ENCODE assay signal across 8 mouse cellular contexts in the genomic region with DNA sequence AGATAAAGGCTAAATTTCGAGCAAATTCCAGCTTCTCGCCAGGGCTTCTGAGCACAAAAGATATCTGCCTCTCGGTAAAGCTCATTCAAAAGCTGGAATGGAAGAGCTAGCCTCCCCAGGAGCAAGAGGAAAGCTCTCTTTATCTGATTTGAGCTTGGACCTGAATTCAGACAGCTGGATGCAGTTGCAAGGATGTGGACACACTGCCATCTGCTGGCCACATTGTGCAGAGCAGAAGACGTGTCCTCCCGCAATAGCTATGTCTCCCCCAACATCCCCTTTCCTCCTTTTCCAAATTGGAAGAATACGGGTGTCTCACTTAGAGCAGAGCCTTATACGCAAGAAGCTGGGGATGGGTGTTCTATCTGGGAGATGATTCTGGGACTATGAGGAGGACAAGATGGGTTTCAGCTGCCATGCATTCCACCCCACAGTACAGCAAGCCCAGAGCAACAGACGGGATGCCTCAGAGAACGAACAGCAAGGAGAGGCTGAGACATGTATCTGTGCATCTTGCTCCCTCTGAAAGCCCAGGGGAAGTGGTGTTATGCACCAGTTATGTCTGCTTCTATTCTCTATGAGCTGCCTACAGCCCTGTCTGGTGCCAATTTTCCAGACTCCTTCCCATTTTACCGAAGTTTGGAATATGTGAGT. TPM values are rescaled to one million over a fixed set of nuclear protein-coding genes. Genes with fewer than 3 reads are reported as not detected.
DNase-seq lines count a peak whose midpoint lies in the region; ATAC-seq and TF ChIP-seq lines count a peak whose summit lies in the region.

No protein-coding gene starts in this region.

- TF ChIP-seq RAD21 in MEL (IDR thresholded peaks at IDR 0.05; ENCODE audit: low read depth, low read length): peak; percentile 83

- H3K4me1 ChIP-seq in MEL (ENCODE audit: control insufficient read depth in 1 of 2, insufficient read depth in 2 of 2, low read length in 2 of 2): no peaks in the 10 kb centered on the region
- peaks cover 7% of the 10 kb centered on the region; the same call in 1 of the 2 replicates for H3K4me1 ChIP-seq in hindbrain, embryonic 15.5 days (replicated peaks)

- H3K9ac ChIP-seq in MEL (ENCODE audit: control insufficient read depth, low read depth, low read length, poor library complexity, severe bottlenecking): no peak overlapping the region
- no peak overlapping the region for H3K9ac ChIP-seq in hindbrain, embryonic 15.5 days

- no peak overlapping the region for H3K4me3 ChIP-seq in MEL (ENCODE audit: control insufficient read depth in 1 of 2, insufficient read depth in 1 of 2, low read depth in 2 of 2, low read length in 2 of 2)
- no peak overlapping the region for H3K4me3 ChIP-seq in hindbrain, embryonic 15.5 days

- TF ChIP-seq EP300 in MEL (IDR thresholded peaks at IDR 0.05; ENCODE audit: low read depth in 1 of 2, low read length in 2 of 2): no peak

- peak; percentile 56; the same call in 1 of the 2 replicates for ATAC-seq in hindbrain, embryonic 15.5 days (ENCODE audit: low FRiP score, low read depth)
- peak; percentile 63; the same call in 1 of the 2 replicates for ATAC-seq in megakaryocyte-erythroid progenitor cell, adult 5-6 weeks (replicated peaks; ENCODE audit: low FRiP score, low TSS enrichment, poor library complexity, severe bottlenecking)
- ATAC-seq in erythroblast, adult 5-6 weeks (replicated peaks; ENCODE audit: low FRiP score, poor library complexity, severe bottlenecking): no peak

- WGBS in hindbrain, embryonic 15.5 days: 32% methylated on average over 10 of the region's 10 CpGs

- H3K36me3 ChIP-seq in MEL (ENCODE audit: control insufficient read depth in 1 of 2, insufficient read depth in 2 of 2, low read length in 2 of 2): no peaks in the 10 kb centered on the region
- H3K36me3 ChIP-seq in hindbrain, embryonic 15.5 days: no peaks in the 10 kb centered on the region

- no peak overlapping the region for H3K4me2 ChIP-seq in hindbrain, embryonic 15.5 days

- DNase-seq in MEL (ENCODE audit: low read depth, low spot score): peak; percentile 69
- peak; percentile 90 for DNase-seq in brain, adult 2 months (ENCODE audit: low read depth, low spot score)
- DNase-seq in fibroblast of lung, adult 2 months (ENCODE audit: low read depth): peak; percentile 10
- peak; percentile 89 to 92 for DNase-seq in layer of hippocampus, postnatal 10 days (ENCODE audit: low spot score in 2 of 2)
- peak; percentile 94 for DNase-seq in right cerebral cortex, postnatal 4 days

- H3K9me3 ChIP-seq in MEL (replicated peaks; ENCODE audit: insufficient read depth, low read length): no peaks in the 10 kb centered on the region
- 0 out of 2 replicates have a peak, but pooled peaks cover 2% of the 10 kb centered on the region for H3K9me3 ChIP-seq in hindbrain, embryonic 15.5 days

- no peak for TF ChIP-seq POLR2A in MEL (IDR thresholded peaks at IDR 0.05; ENCODE audit: control insufficient read depth in 1 of 2, insufficient read depth in 1 of 2, low read depth in 1 of 2, low read length in 2 of 2, poor library complexity in 1 of 2)

- H3K27me3 ChIP-seq in MEL (ENCODE audit: control insufficient read depth in 1 of 2, insufficient read depth in 2 of 2, low read length in 2 of 2): peaks cover 0 to 1% of the 10 kb centered on the region in 2 experiments; a peak in 1 of 4 replicates
- no peaks in the 10 kb centered on the region for H3K27me3 ChIP-seq in hindbrain, embryonic 15.5 days

- TF ChIP-seq CTCF in MEL (IDR thresholded peaks at IDR 0.05 in 2 of 3, conservative IDR thresholded peaks at IDR 0.05 in 1 of 3; ENCODE audit: control insufficient read depth in 1 of 3, insufficient read depth in 1 of 3, low read depth in 2 of 3, low read length in 3 of 3, poor library complexity in 1 of 3, severe bottlenecking in 1 of 3): peak; percentile 91 to 95 (median 92)

- H3K79me2 ChIP-seq in MEL (ENCODE audit: control insufficient read depth, insufficient read depth, low read length, poor library complexity): no peaks in the 10 kb centered on the region

- H3K27ac ChIP-seq in MEL (ENCODE audit: control insufficient read depth, low read depth, low read length): no peak overlapping the region
- peak overlapping the region; percentile 17; the same call in 1 of the 2 replicates for H3K27ac ChIP-seq in hindbrain, embryonic 15.5 days (replicated peaks)

TF ChIP-seq in MEL, 35 proteins besides CTCF, POLR2A, EP300 and RAD21:
- TF ChIP-seq ZC3H11A (IDR thresholded peaks at IDR 0.05; ENCODE audit: low read depth, low read length) (peak; percentile 39; the same call in 1 of the 2 replicates), USF1 (IDR thresholded peaks at IDR 0.05; ENCODE audit: low read depth, low read length) (no peak), GATA1 (IDR thresholded peaks at IDR 0.05; ENCODE audit: low read depth, low read length) (peak; percentile 40; the same call in 1 of the 2 replicates), ZKSCAN1 (IDR thresholded peaks at IDR 0.05; ENCODE audit: low read depth, low read length) (no peak), CHD1 (IDR thresholded peaks at IDR 0.05; ENCODE audit: low read depth, low read length) (no peak), MAX (IDR thresholded peaks at IDR 0.05; ENCODE audit: low read length) (no peak), MEF2A (IDR thresholded peaks at IDR 0.05; ENCODE audit: extremely low read depth, insufficient replicate concordance, low read depth, low read length, poor library complexity, severe bottlenecking) (no peak), SMC3 (IDR thresholded peaks at IDR 0.05; ENCODE audit: low read depth, low read length) (peak; percentile 71)

RNA-seq across cellular contexts. Expression of a gene that starts 16.3 kb away (rescaled TPM):
- total RNA-seq in MEL (2012; rRNA removed): not detected in 2 replicates
- not detected for polyA plus RNA-seq in MEL (2012; ENCODE audit: insufficient read depth in 1 of 2, insufficient read length in 2 of 2, low read depth in 1 of 2, low replicate concordance in 2 of 2, missing spikeins in 1 of 2)
- polyA plus RNA-seq in hindbrain, embryonic 15.5 days (2015; fragmentation: Nextera tagmentation; extraction: Ambion mirVana): 1.1 and 1.4 TPM in 2 replicates
- total RNA-seq in layer of hippocampus, postnatal 10 days (2021): 1 to 10 TPM in 1 of 2 experiments, under 1 TPM in 1; 0.96 to 1.9 TPM
- total RNA-seq in megakaryocyte-erythroid progenitor cell, adult 5-6 weeks (2014; fragmentation: Nextera tagmentation): not detected in 2 replicates
- not detected in 2 replicates for total RNA-seq in megakaryocyte-erythroid progenitor cell, adult 5-6 weeks (2017)
- not detected in 2 replicates for total RNA-seq in erythroblast, adult 5-6 weeks (2015; ENCODE audit: low replicate concordance)
- not detected in 2 replicates for total RNA-seq in erythroblast, adult 5-6 weeks (2017; ENCODE audit: low replicate concordance)

RNA-seq across cellular contexts. Expression of a gene that starts 45.0 kb away (rescaled TPM):
- total RNA-seq in MEL (2012; rRNA removed): 3.1 and 3.2 TPM in 2 replicates
- 1 to 10 TPM in 1 of 2 experiments, not detected in 1; 3.3 TPM for polyA plus RNA-seq in MEL (2012; ENCODE audit: insufficient read depth in 1 of 2, insufficient read length in 2 of 2, low read depth in 1 of 2, low replicate concordance in 2 of 2, missing spikeins in 1 of 2)
- polyA plus RNA-seq in hindbrain, embryonic 15.5 days (2015; fragmentation: Nextera tagmentation; extraction: Ambion mirVana): 2.8 TPM in 2 replicates
- total RNA-seq in layer of hippocampus, postnatal 10 days (2021): 1 to 10 TPM; 4.5 to 6.0 TPM
- 0.90 and 1.6 TPM in 2 replicates for total RNA-seq in megakaryocyte-erythroid progenitor cell, adult 5-6 weeks (2014; fragmentation: Nextera tagmentation)
- 1.5 and 3.0 TPM in 2 replicates for total RNA-seq in megakaryocyte-erythroid progenitor cell, adult 5-6 weeks (2017)
- total RNA-seq in erythroblast, adult 5-6 weeks (2015; ENCODE audit: low replicate concordance): 0.84 TPM in 1 of 2 replicates, not detected in the other
- total RNA-seq in erythroblast, adult 5-6 weeks (2017; ENCODE audit: low replicate concordance): 0.60 TPM in 1 of 2 replicates, not detected in the other

RNA-seq across cellular contexts. Expression of a gene that starts 57.8 kb away (rescaled TPM):
- total RNA-seq in MEL (2012; rRNA removed): 72.2 and 78.0 TPM in 2 replicates
- polyA plus RNA-seq in MEL (2012; ENCODE audit: insufficient read depth in 1 of 2, insufficient read length in 2 of 2, low read depth in 1 of 2, low replicate concordance in 2 of 2, missing spikeins in 1 of 2): 100 to 1,000 TPM in 1 of 2 experiments, 10 to 100 TPM in 1; 41.7 to 108 TPM
- polyA plus RNA-seq in hindbrain, embryonic 15.5 days (2015; fragmentation: Nextera tagmentation; extraction: Ambion mirVana): 35.9 and 36.6 TPM in 2 replicates
- 100 to 1,000 TPM; 156 to 164 TPM for total RNA-seq in layer of hippocampus, postnatal 10 days (2021)
- total RNA-seq in megakaryocyte-erythroid progenitor cell, adult 5-6 weeks (2014; fragmentation: Nextera tagmentation): 65.2 and 70.8 TPM in 2 replicates
- 88.0 and 89.2 TPM in 2 replicates for total RNA-seq in megakaryocyte-erythroid progenitor cell, adult 5-6 weeks (2017)
- 16.5 and 18.6 TPM in 2 replicates for total RNA-seq in erythroblast, adult 5-6 weeks (2015; ENCODE audit: low replicate concordance)
- total RNA-seq in erythroblast, adult 5-6 weeks (2017; ENCODE audit: low replicate concordance): 19.7 and 23.3 TPM in 2 replicates

Comparison
In these comparisons a context has a peak if more than half of its experiments do, and no peak if none do; other contexts are left out.
1. DNase-seq: peak in every context shown above with its lines; median percentile 94 in right cerebral cortex, postnatal 4 days; 90 in layer of hippocampus, postnatal 10 days; 90 in brain, adult 2 months; 69 in MEL; 10 in fibroblast of lung, adult 2 months.